Mouse (Mus musculus) left cerebral cortex, adult 8-10 months (tissue): ENCODE measurements around the gene Cfap73. TPM values are rescaled to one million over a fixed set of nuclear protein-coding genes. Genes with fewer than 3 reads are reported as not detected.

Experiments used
- DNase-seq, 2 experiments: peaks; one replicate each; pipeline ENCODE4 v3.0.0; 2022; ENCODE audit warnings: low spot score in 2 of 2
- total RNA-seq, 4 experiments: library from RNA; stranded (reverse); gene quantifications; 2 replicates each; pipeline ENCODE4 v1.2.4; 2022

Cfap73 gene
- total RNA-seq: under 1 TPM in 2 of 4 experiments, not detected in 2; 0.55 to 0.58 TPM

- DNase-seq: no peak
Measured at GRCm38 (mm10) chr5:120634131-120634530, at the start of gene Cfap73. Gene Cfap73, minus strand, starts transcription at chr5:120634235.

GRCm38 (mm10) chr5:120682982-120683771, 49.1 kb upstream of the Cfap73 start:
- no peak for DNase-seq

- DNase-seq: no peak
Measured at GRCm38 (mm10) chr5:120680918-120681317, 46.9 kb upstream of the Cfap73 start.

GRCm38 (mm10) chr5:120679676-120680555, 45.9 kb upstream of the Cfap73 start:
- DNase-seq: peak; percentile 72 to 96

- no peak for DNase-seq
Measured at GRCm38 (mm10) chr5:120677516-120677915, 43.5 kb upstream of the Cfap73 start.

- DNase-seq: no peak
Measured at GRCm38 (mm10) chr5:120674229-120675145, 40.5 kb upstream of the Cfap73 start.

GRCm38 (mm10) chr5:120673626-120674025, 39.6 kb upstream of the Cfap73 start:
- no peak for DNase-seq

- no peak for DNase-seq
Measured at GRCm38 (mm10) chr5:120671865-120672264, 37.8 kb upstream of the Cfap73 start.

GRCm38 (mm10) chr5:120670132-120670531, 36.1 kb upstream of the Cfap73 start:
- no peak for DNase-seq

GRCm38 (mm10) chr5:120668761-120669160, 34.7 kb upstream of the Cfap73 start:
- DNase-seq: no peak

GRCm38 (mm10) chr5:120664888-120665287, 30.9 kb upstream of the Cfap73 start:
- DNase-seq: no peak

GRCm38 (mm10) chr5:120660816-120661215, 26.8 kb upstream of the Cfap73 start:
- DNase-seq: no peak

GRCm38 (mm10) chr5:120656281-120656751, 22.3 kb upstream of the Cfap73 start:
- DNase-seq: peak in 1 of 2 experiments; percentile 77

GRCm38 (mm10) chr5:120653873-120654272, 19.8 kb upstream of the Cfap73 start:
- no peak for DNase-seq

- DNase-seq: peak in 1 of 2 experiments; percentile 69
Measured at GRCm38 (mm10) chr5:120652915-120653701, 19.1 kb upstream of the Cfap73 start.

- no peak for DNase-seq
Measured at GRCm38 (mm10) chr5:120651230-120651629, 17.2 kb upstream of the Cfap73 start.

GRCm38 (mm10) chr5:120649938-120650337, 15.9 kb upstream of the Cfap73 start:
- DNase-seq: no peak

- peak in 1 of 2 experiments; percentile 42 for DNase-seq
Measured at GRCm38 (mm10) chr5:120649374-120649933, 15.4 kb upstream of the Cfap73 start.

- peak; percentile 64 to 85 for DNase-seq
Measured at GRCm38 (mm10) chr5:120648569-120649373, 14.7 kb upstream of the Cfap73 start, which contains the start of gene Rasal1. Gene Rasal1, plus strand, starts transcription at chr5:120648812.
